Mouse (Mus musculus): Measurements from ENCODE around the gene Ide. TPM values are rescaled to one million over a fixed set of nuclear protein-coding genes. Genes with fewer than 3 reads are reported as not detected.

The Ide gene
- polyA plus RNA-seq, 1 experiment from 2014 or later: 44.0 TPM

GRCm38 (mm10) chr19:37323566-37323965 is 14.1 kb downstream of the Ide start:
- Histone ChIP-seq H3K27me3 (no peaks in the 10 kb centered on the region), H3K36me3 (peaks cover 13% of the 10 kb centered on the region), H3K27ac (no peak overlapping the region), H3K4me1 (no peaks in the 10 kb centered on the region), H3K9me3 (replicated peaks) (no peaks in the 10 kb centered on the region), H3K9ac (no peak overlapping the region), H3K4me3 (no peak overlapping the region), H3K4me2 (replicated peaks) (no peak overlapping the region)
- ATAC-seq (ENCODE audit: low FRiP score): no peak
- WGBS: 82% methylated on average over 3 of the region's 3 CpGs

- no peak for ATAC-seq (ENCODE audit: low FRiP score)
- peaks cover 9% of the 10 kb centered on the region; the same call in 1 of the 2 replicates for H3K36me3 ChIP-seq
- no peaks in the 10 kb centered on the region for H3K4me1 ChIP-seq
- H3K27ac ChIP-seq: no peak overlapping the region
- no peaks in the 10 kb centered on the region for H3K9me3 ChIP-seq (replicated peaks)
- WGBS: 87% methylated on average over 16 of the region's 16 CpGs
- no peaks in the 10 kb centered on the region for H3K27me3 ChIP-seq
- H3K4me3 ChIP-seq: no peak overlapping the region
- H3K9ac ChIP-seq: no peak overlapping the region
- H3K4me2 ChIP-seq (replicated peaks): no peak overlapping the region
Measured at GRCm38 (mm10) chr19:37320802-37321619, 16.6 kb downstream of the Ide start.

- no peaks in the 10 kb centered on the region for H3K4me1 ChIP-seq
- H3K27ac ChIP-seq: no peak overlapping the region
- H3K27me3 ChIP-seq: no peaks in the 10 kb centered on the region
- 89% methylated on average over 4 of the region's 4 CpGs for WGBS
- H3K4me3 ChIP-seq: no peak overlapping the region
- H3K36me3 ChIP-seq: peaks cover 16% of the 10 kb centered on the region
- no peaks in the 10 kb centered on the region for H3K9me3 ChIP-seq (replicated peaks)
- H3K9ac ChIP-seq: no peak overlapping the region
- ATAC-seq (ENCODE audit: low FRiP score): no peak
- no peak overlapping the region for H3K4me2 ChIP-seq (replicated peaks)
Measured at GRCm38 (mm10) chr19:37317359-37317758, 20.3 kb downstream of the Ide start.

- 95% methylated on average over 9 of the region's 9 CpGs for WGBS
- no peak overlapping the region for H3K4me2 ChIP-seq (replicated peaks)
- no peak overlapping the region for H3K9ac ChIP-seq
- no peaks in the 10 kb centered on the region for H3K27me3 ChIP-seq
- H3K36me3 ChIP-seq: peaks cover 20% of the 10 kb centered on the region
- H3K4me3 ChIP-seq: no peak overlapping the region
- H3K27ac ChIP-seq: no peak overlapping the region
- ATAC-seq (ENCODE audit: low FRiP score): no peak
- no peaks in the 10 kb centered on the region for H3K4me1 ChIP-seq
- no peaks in the 10 kb centered on the region for H3K9me3 ChIP-seq (replicated peaks)
Measured at GRCm38 (mm10) chr19:37315091-37315490, 22.6 kb downstream of the Ide start.

- ATAC-seq (ENCODE audit: low FRiP score): no peak
- Histone ChIP-seq H3K27me3 (no peaks in the 10 kb centered on the region), H3K4me2 (replicated peaks) (no peak overlapping the region), H3K27ac (no peak overlapping the region), H3K9ac (no peak overlapping the region), H3K9me3 (replicated peaks) (no peaks in the 10 kb centered on the region), H3K36me3 (peaks cover 16% of the 10 kb centered on the region), H3K4me1 (no peaks in the 10 kb centered on the region), H3K4me3 (no peak overlapping the region)
- WGBS: 94% methylated on average over 6 of the region's 6 CpGs
Measured at GRCm38 (mm10) chr19:37311426-37311825, 26.2 kb downstream of the Ide start.

GRCm38 (mm10) chr19:37310133-37310532 is 27.5 kb downstream of the Ide start:
- no peak for ATAC-seq (ENCODE audit: low FRiP score)
- peaks cover 13% of the 10 kb centered on the region for H3K36me3 ChIP-seq

GRCm38 (mm10) chr19:37308941-37309340 is 28.7 kb downstream of the Ide start:
- H3K27me3 ChIP-seq: no peaks in the 10 kb centered on the region
- no peaks in the 10 kb centered on the region for H3K9me3 ChIP-seq (replicated peaks)
- ATAC-seq (ENCODE audit: low FRiP score): no peak
- no peaks in the 10 kb centered on the region for H3K4me1 ChIP-seq
- H3K9ac ChIP-seq: no peak overlapping the region
- H3K27ac ChIP-seq: no peak overlapping the region
- peaks cover 7% of the 10 kb centered on the region; the same call in 1 of the 2 replicates for H3K36me3 ChIP-seq
- no peak overlapping the region for H3K4me2 ChIP-seq (replicated peaks)
- 93% methylated on average over 7 of the region's 7 CpGs for WGBS
- no peak overlapping the region for H3K4me3 ChIP-seq

More at GRCm38 (mm10) chr19:37310133-37310532, 27.5 kb downstream of the Ide start:
- Histone ChIP-seq H3K9me3 (replicated peaks) (no peaks in the 10 kb centered on the region), H3K27ac (no peak overlapping the region), H3K9ac (no peak overlapping the region), H3K4me1 (no peaks in the 10 kb centered on the region), H3K4me3 (no peak overlapping the region), H3K4me2 (replicated peaks) (no peak overlapping the region), H3K27me3 (no peaks in the 10 kb centered on the region)
- 91% methylated on average over 4 of the region's 4 CpGs for WGBS

GRCm38 (mm10) chr19:37307826-37308545 is 29.7 kb downstream of the Ide start:
- H3K36me3 ChIP-seq: peaks cover 4% of the 10 kb centered on the region; the same call in 1 of the 2 replicates
- no peaks in the 10 kb centered on the region for H3K27me3 ChIP-seq
- H3K9ac ChIP-seq: no peak overlapping the region
- H3K4me2 ChIP-seq (replicated peaks): no peak overlapping the region
- WGBS: 96% methylated on average over 6 of the region's 6 CpGs
- H3K9me3 ChIP-seq (replicated peaks): no peaks in the 10 kb centered on the region
- H3K4me1 ChIP-seq: no peaks in the 10 kb centered on the region
- no peak for ATAC-seq (ENCODE audit: low FRiP score)
- no peak overlapping the region for H3K27ac ChIP-seq
- no peak overlapping the region for H3K4me3 ChIP-seq

GRCm38 (mm10) chr19:37306176-37306575 is 31.5 kb downstream of the Ide start:
- Histone ChIP-seq H3K27ac (no peak overlapping the region), H3K9me3 (replicated peaks) (no peaks in the 10 kb centered on the region), H3K9ac (no peak overlapping the region), H3K27me3 (no peaks in the 10 kb centered on the region), H3K4me1 (no peaks in the 10 kb centered on the region), H3K36me3 (peaks cover 4% of the 10 kb centered on the region; the same call in 1 of the 2 replicates), H3K4me3 (no peak overlapping the region), H3K4me2 (replicated peaks) (no peak overlapping the region)
- 97% methylated on average over 3 of the region's 3 CpGs for WGBS
- no peak for ATAC-seq (ENCODE audit: low FRiP score)

GRCm38 (mm10) chr19:37304866-37305265 is 32.8 kb downstream of the Ide start:
- Histone ChIP-seq H3K27me3 (no peaks in the 10 kb centered on the region), H3K9me3 (replicated peaks) (no peaks in the 10 kb centered on the region), H3K27ac (no peak overlapping the region), H3K4me2 (replicated peaks) (no peak overlapping the region), H3K4me1 (no peaks in the 10 kb centered on the region), H3K4me3 (no peak overlapping the region), H3K9ac (no peak overlapping the region), H3K36me3 (no peaks in the 10 kb centered on the region)
- WGBS: 94% methylated on average over 5 of the region's 5 CpGs
- no peak for ATAC-seq (ENCODE audit: low FRiP score)

- Histone ChIP-seq H3K9me3 (replicated peaks) (no peaks in the 10 kb centered on the region), H3K9ac (no peak overlapping the region), H3K27ac (no peak overlapping the region), H3K4me1 (no peaks in the 10 kb centered on the region), H3K27me3 (no peaks in the 10 kb centered on the region), H3K4me2 (replicated peaks) (no peak overlapping the region), H3K4me3 (no peak overlapping the region), H3K36me3 (no peaks in the 10 kb centered on the region)
- no peak for ATAC-seq (ENCODE audit: low FRiP score)
- 53% methylated on average over 4 of the region's 4 CpGs for WGBS
Measured at GRCm38 (mm10) chr19:37304006-37304405, 33.6 kb downstream of the Ide start.

GRCm38 (mm10) chr19:37301733-37302132 is 35.9 kb downstream of the Ide start:
- Histone ChIP-seq H3K27ac (no peak overlapping the region), H3K4me2 (replicated peaks) (no peak overlapping the region), H3K9me3 (replicated peaks) (no peaks in the 10 kb centered on the region), H3K9ac (no peak overlapping the region), H3K36me3 (no peaks in the 10 kb centered on the region), H3K27me3 (no peaks in the 10 kb centered on the region), H3K4me3 (no peak overlapping the region), H3K4me1 (no peaks in the 10 kb centered on the region)
- 96% methylated on average over 3 of the region's 3 CpGs for WGBS
- no peak for ATAC-seq (ENCODE audit: low FRiP score)

All from hindbrain, embryonic 12.5 days (tissue).